Mouse (Mus musculus): ENCODE measurements around the gene 2210408I21Rik. TPM values are rescaled to one million over a fixed set of nuclear protein-coding genes. Genes with fewer than 3 reads are reported as not detected.

Gene 2210408I21Rik
- polyA plus RNA-seq, 1 experiment from 2014 or later: 6.1 TPM

GRCm38 (mm10) chr13:77278659-77279413 is 143.5 kb downstream of the 2210408I21Rik start:
- Histone ChIP-seq H3K36me3 (ENCODE audit: control insufficient read depth, insufficient read depth, low read length) (no peaks in the 10 kb centered on the region), H3K27ac (replicated peaks in 1 of 2; ENCODE audit: control insufficient read depth in 1 of 2, insufficient read depth in 1 of 2, low read depth in 2 of 2, low read length in 2 of 2) (no peak overlapping the region), H3K4me1 (ENCODE audit: control insufficient read depth in 2 of 2, insufficient read depth in 2 of 2, low read length in 2 of 2) (peaks cover 0 to 11% of the 10 kb centered on the region in 2 experiments; a peak in 2 of 4 replicates), H3K9me3 (ENCODE audit: control insufficient read depth, low read length) (no peaks in the 10 kb centered on the region), H3K4me3 (ENCODE audit: control insufficient read depth in 1 of 2, insufficient read depth in 1 of 2, low read depth in 1 of 2, low read length in 2 of 2) (no peak overlapping the region), H3K9ac (ENCODE audit: low read length) (no peak overlapping the region), H3K4me2 (ENCODE audit: low read length) (no peak overlapping the region), H3K27me3 (ENCODE audit: control insufficient read depth, insufficient read depth, low read length) (no peaks in the 10 kb centered on the region)
- no peak for ATAC-seq (ENCODE audit: insufficient number of reproducible peaks, insufficient read depth, low FRiP score, low read depth)
- 66% methylated on average over 7 of the region's 7 CpGs for WGBS

DNA sequence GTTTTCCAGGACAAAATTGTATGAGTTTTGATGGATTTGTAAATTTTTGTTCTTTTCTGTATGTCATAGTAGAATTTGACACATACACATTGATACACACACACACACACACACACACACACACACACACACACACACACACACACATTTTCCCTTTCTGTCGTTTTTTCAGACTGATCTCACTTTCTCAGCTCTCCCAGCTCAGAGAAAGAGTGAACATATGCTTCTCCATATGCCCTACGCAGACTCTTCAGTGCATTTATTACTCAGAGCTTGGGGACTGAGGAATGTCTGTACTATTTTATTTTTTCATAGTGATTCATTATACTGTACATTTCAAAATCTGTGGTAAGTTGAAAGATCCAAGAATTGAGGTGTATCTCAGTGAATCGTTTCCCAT is 160.2 kb downstream of the 2210408I21Rik start:
- no peaks in the 10 kb centered on the region for H3K9me3 ChIP-seq (ENCODE audit: control insufficient read depth, low read length)
- H3K27me3 ChIP-seq (ENCODE audit: control insufficient read depth, insufficient read depth, low read length): no peaks in the 10 kb centered on the region
- no peak overlapping the region for H3K4me2 ChIP-seq (ENCODE audit: low read length)
- ATAC-seq (ENCODE audit: insufficient number of reproducible peaks, insufficient read depth, low FRiP score, low read depth): no peak
- H3K36me3 ChIP-seq (ENCODE audit: control insufficient read depth, insufficient read depth, low read length): no peaks in the 10 kb centered on the region
- no peak overlapping the region for H3K4me3 ChIP-seq (ENCODE audit: control insufficient read depth in 1 of 2, insufficient read depth in 1 of 2, low read depth in 1 of 2, low read length in 2 of 2)
- H3K27ac ChIP-seq (replicated peaks in 1 of 2; ENCODE audit: control insufficient read depth in 1 of 2, insufficient read depth in 1 of 2, low read depth in 2 of 2, low read length in 2 of 2): no peak overlapping the region
- H3K4me1 ChIP-seq (ENCODE audit: control insufficient read depth in 2 of 2, insufficient read depth in 2 of 2, low read length in 2 of 2): peaks cover 0 to 2% of the 10 kb centered on the region in 2 experiments; a peak in 1 of 4 replicates
- no peak overlapping the region for H3K9ac ChIP-seq (ENCODE audit: low read length)
- WGBS: 71% methylated on average over 3 of the region's 3 CpGs

DNA sequence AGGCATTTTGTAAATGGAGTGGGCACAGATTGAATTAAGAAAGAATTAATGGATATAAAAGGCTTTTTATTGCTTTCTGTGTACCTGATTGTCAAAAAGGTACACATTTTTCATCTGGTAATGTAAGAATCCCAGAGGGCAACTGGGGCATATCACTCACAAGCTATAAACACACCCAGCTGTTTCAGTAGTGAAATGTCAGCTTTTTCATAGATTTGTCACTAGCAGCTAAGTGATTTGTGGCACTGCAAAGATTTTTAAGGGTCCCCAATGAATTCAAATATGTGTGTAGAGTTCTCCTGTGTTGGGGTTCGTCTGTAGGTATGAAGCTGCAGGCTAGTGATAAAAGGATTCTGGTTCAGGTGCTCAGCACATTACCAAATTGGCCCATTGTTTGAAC is 188.8 kb downstream of the 2210408I21Rik start:
- 50% methylated on average over 1 of the region's 1 CpGs for WGBS
- no peak for ATAC-seq (ENCODE audit: insufficient number of reproducible peaks, insufficient read depth, low FRiP score, low read depth)

DNA sequence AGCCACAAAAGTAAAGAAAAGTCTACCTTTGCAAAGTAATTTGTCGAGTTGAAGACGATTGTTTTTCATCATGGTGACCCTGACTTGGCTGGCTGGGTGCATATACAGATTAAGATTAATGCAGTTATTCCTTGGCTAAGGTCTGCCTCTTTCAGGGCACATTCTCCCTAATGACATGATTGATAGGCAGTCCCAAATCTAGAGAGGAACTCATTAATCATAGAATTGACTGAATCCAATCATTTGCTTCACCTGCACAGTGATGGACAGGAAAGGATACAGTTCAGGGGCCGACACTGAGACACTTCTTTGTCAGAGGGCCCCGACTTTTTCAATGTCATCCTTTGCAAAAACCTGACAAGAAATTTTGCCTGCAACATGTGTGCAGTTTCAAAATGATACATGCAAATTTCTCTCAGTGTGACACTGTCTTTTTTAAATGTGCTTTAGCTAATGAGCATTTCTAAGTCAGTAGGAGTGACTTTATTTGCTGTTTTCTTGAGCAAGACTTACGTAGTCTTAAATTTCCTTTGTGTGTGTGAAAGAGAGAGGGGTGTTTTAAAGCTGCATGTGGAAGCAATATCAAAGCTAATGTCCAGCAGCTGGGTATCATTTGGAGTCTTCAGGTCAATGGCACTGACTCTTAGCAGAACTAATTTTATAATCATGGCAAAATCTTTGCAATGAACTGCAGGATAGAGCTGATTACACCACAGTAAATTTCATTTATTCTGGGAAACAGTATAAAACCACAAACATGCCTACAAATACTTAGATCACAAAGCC is 191.0 kb downstream of the 2210408I21Rik start:
- no peaks in the 10 kb centered on the region for H3K9me3 ChIP-seq (ENCODE audit: control insufficient read depth, low read length)
- no peak overlapping the region for H3K4me3 ChIP-seq (ENCODE audit: control insufficient read depth in 1 of 2, insufficient read depth in 1 of 2, low read depth in 1 of 2, low read length in 2 of 2)
- no peak overlapping the region for H3K4me2 ChIP-seq (ENCODE audit: low read length)
- H3K27me3 ChIP-seq (ENCODE audit: control insufficient read depth, insufficient read depth, low read length): no peaks in the 10 kb centered on the region
- H3K36me3 ChIP-seq (ENCODE audit: control insufficient read depth, insufficient read depth, low read length): no peaks in the 10 kb centered on the region
- H3K27ac ChIP-seq (replicated peaks in 1 of 2; ENCODE audit: control insufficient read depth in 1 of 2, insufficient read depth in 1 of 2, low read depth in 2 of 2, low read length in 2 of 2): no peak overlapping the region
- 77% methylated on average over 5 of the region's 5 CpGs for WGBS
- ATAC-seq (ENCODE audit: insufficient number of reproducible peaks, insufficient read depth, low FRiP score, low read depth): no peak
- no peak overlapping the region for H3K9ac ChIP-seq (ENCODE audit: low read length)
- no peaks in the 10 kb centered on the region for H3K4me1 ChIP-seq (ENCODE audit: control insufficient read depth in 2 of 2, insufficient read depth in 2 of 2, low read length in 2 of 2)

More for the DNA sequence above, 188.8 kb downstream of the 2210408I21Rik start:
- Histone ChIP-seq H3K36me3 (ENCODE audit: control insufficient read depth, insufficient read depth, low read length) (no peaks in the 10 kb centered on the region), H3K4me2 (ENCODE audit: low read length) (no peak overlapping the region), H3K9ac (ENCODE audit: low read length) (no peak overlapping the region), H3K4me3 (ENCODE audit: control insufficient read depth in 1 of 2, insufficient read depth in 1 of 2, low read depth in 1 of 2, low read length in 2 of 2) (no peak overlapping the region), H3K4me1 (ENCODE audit: control insufficient read depth in 2 of 2, insufficient read depth in 2 of 2, low read length in 2 of 2) (no peaks in the 10 kb centered on the region), H3K27ac (replicated peaks in 1 of 2; ENCODE audit: control insufficient read depth in 1 of 2, insufficient read depth in 1 of 2, low read depth in 2 of 2, low read length in 2 of 2) (no peak overlapping the region), H3K9me3 (ENCODE audit: control insufficient read depth, low read length) (no peaks in the 10 kb centered on the region), H3K27me3 (ENCODE audit: control insufficient read depth, insufficient read depth, low read length) (no peaks in the 10 kb centered on the region)

DNA sequence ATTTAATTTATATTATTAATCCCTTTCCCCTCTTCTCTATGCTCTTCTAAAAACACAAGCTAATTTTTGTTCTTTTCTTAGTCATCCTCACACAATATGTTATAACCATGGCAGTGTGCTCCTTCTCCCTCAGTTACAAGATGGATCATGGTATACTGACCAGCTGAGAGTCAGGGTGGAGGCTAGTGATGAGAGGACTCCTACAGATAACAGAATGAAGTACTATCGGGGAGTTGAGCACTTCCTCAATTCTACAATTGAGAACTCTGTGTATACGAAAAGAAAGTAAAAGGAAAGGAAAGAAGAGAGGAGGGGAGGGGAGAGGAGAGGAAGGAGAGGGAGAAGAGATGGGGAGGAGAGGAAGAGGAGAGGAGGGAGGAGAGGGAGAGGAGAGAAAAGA is 206.8 kb downstream of the 2210408I21Rik start:
- WGBS: 62% methylated on average over 2 of the region's 2 CpGs
- Histone ChIP-seq H3K4me1 (ENCODE audit: control insufficient read depth in 2 of 2, insufficient read depth in 2 of 2, low read length in 2 of 2) (no peaks in the 10 kb centered on the region), H3K9me3 (ENCODE audit: control insufficient read depth, low read length) (no peaks in the 10 kb centered on the region), H3K4me2 (ENCODE audit: low read length) (no peak overlapping the region), H3K4me3 (ENCODE audit: control insufficient read depth in 1 of 2, insufficient read depth in 1 of 2, low read depth in 1 of 2, low read length in 2 of 2) (no peak overlapping the region), H3K9ac (ENCODE audit: low read length) (no peak overlapping the region), H3K36me3 (ENCODE audit: control insufficient read depth, insufficient read depth, low read length) (no peaks in the 10 kb centered on the region), H3K27ac (replicated peaks in 1 of 2; ENCODE audit: control insufficient read depth in 1 of 2, insufficient read depth in 1 of 2, low read depth in 2 of 2, low read length in 2 of 2) (no peak overlapping the region), H3K27me3 (ENCODE audit: control insufficient read depth, insufficient read depth, low read length) (no peaks in the 10 kb centered on the region)
- ATAC-seq (ENCODE audit: insufficient number of reproducible peaks, insufficient read depth, low FRiP score, low read depth): no peak

GRCm38 (mm10) chr13:77385448-77385970 is 250.2 kb downstream of the 2210408I21Rik start:
- Histone ChIP-seq H3K36me3 (ENCODE audit: control insufficient read depth, insufficient read depth, low read length) (no peaks in the 10 kb centered on the region), H3K4me1 (ENCODE audit: control insufficient read depth in 2 of 2, insufficient read depth in 2 of 2, low read length in 2 of 2) (no peaks in the 10 kb centered on the region), H3K27me3 (ENCODE audit: control insufficient read depth, insufficient read depth, low read length) (no peaks in the 10 kb centered on the region), H3K4me3 (ENCODE audit: control insufficient read depth in 1 of 2, insufficient read depth in 1 of 2, low read depth in 1 of 2, low read length in 2 of 2) (no peak overlapping the region), H3K27ac (replicated peaks in 1 of 2; ENCODE audit: control insufficient read depth in 1 of 2, insufficient read depth in 1 of 2, low read depth in 2 of 2, low read length in 2 of 2) (no peak overlapping the region), H3K9me3 (ENCODE audit: control insufficient read depth, low read length) (no peaks in the 10 kb centered on the region), H3K4me2 (ENCODE audit: low read length) (no peak overlapping the region), H3K9ac (ENCODE audit: low read length) (no peak overlapping the region)
- WGBS: 83% methylated on average over 3 of the region's 3 CpGs
- no peak for ATAC-seq (ENCODE audit: insufficient number of reproducible peaks, insufficient read depth, low FRiP score, low read depth)

DNA sequence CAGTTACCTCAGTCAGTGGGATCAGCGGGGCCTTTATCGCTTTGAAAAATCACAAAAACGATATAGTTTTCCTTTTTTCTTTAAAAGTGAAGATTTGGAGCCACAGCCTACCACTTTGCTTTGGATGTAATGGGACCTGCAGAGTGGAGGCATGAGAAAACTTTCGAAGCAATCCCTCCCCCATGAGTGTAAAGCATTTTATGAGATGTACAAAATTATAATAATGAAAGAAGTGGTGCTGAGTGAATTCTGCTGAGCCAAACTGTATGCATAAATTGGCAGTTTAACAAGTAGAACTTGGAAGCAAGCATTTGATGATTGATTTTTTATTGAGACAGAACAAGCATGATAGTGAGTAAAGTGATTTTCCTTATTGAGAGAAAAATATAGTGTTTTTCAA is 250.7 kb downstream of the 2210408I21Rik start:
- no peaks in the 10 kb centered on the region for H3K9me3 ChIP-seq (ENCODE audit: control insufficient read depth, low read length)
- no peaks in the 10 kb centered on the region for H3K4me1 ChIP-seq (ENCODE audit: control insufficient read depth in 2 of 2, insufficient read depth in 2 of 2, low read length in 2 of 2)
- WGBS: 83% methylated on average over 4 of the region's 4 CpGs
- H3K27me3 ChIP-seq (ENCODE audit: control insufficient read depth, insufficient read depth, low read length): no peaks in the 10 kb centered on the region
- no peak overlapping the region for H3K27ac ChIP-seq (replicated peaks in 1 of 2; ENCODE audit: control insufficient read depth in 1 of 2, insufficient read depth in 1 of 2, low read depth in 2 of 2, low read length in 2 of 2)
- H3K4me3 ChIP-seq (ENCODE audit: control insufficient read depth in 1 of 2, insufficient read depth in 1 of 2, low read depth in 1 of 2, low read length in 2 of 2): no peak overlapping the region
- no peaks in the 10 kb centered on the region for H3K36me3 ChIP-seq (ENCODE audit: control insufficient read depth, insufficient read depth, low read length)
- no peak for ATAC-seq (ENCODE audit: insufficient number of reproducible peaks, insufficient read depth, low FRiP score, low read depth)
- H3K9ac ChIP-seq (ENCODE audit: low read length): no peak overlapping the region
- no peak overlapping the region for H3K4me2 ChIP-seq (ENCODE audit: low read length)

Measured in heart, embryonic 14.5 days (tissue).